Mouse (Mus musculus) cerebellum, adult 2 months (tissue): Measurements from ENCODE around the gene Cacnb1. TPM values are rescaled to one million over a fixed set of nuclear protein-coding genes. Genes with fewer than 3 reads are reported as not detected.
A peak's percentile ranks its signal among the peaks of the same experiment; 100 is the strongest.

ENCODE experiments used
- DNase-seq, 2 experiments: peaks; one replicate each; pipeline ENCODE4 v3.0.0; 2021
- H3K27ac ChIP-seq: fragments of 200-500 bp; 2 replicates; pipeline ENCODE4 v1.5.1; 2012; ENCODE audit warnings: low read length, control low read depth, inconsistent platforms; ENCODE audit not compliant: insufficient read depth
- H3K27me3 ChIP-seq: fragments of 200-500 bp; 2 replicates; pipeline ENCODE4 v1.6.1; 2012; ENCODE audit warnings: inconsistent platforms, mild to moderate bottlenecking, low read length, moderate library complexity; ENCODE audit not compliant: control insufficient read depth, insufficient read depth
- H3K4me1 ChIP-seq: fragments of 200-500 bp; 2 replicates; pipeline ENCODE4 v1.6.1; 2011; ENCODE audit warnings: low read length; ENCODE audit not compliant: control insufficient read depth, insufficient read depth
- H3K4me3 ChIP-seq: fragments of 200-500 bp; replicated peaks from 2 replicates; pipeline ENCODE3; 2011; ENCODE audit warnings: mild to moderate bottlenecking, low read depth, low read length, control low read depth; ENCODE audit not compliant: insufficient read depth
- CTCF ChIP-seq: fragments of 200-500 bp; IDR thresholded peaks from 2 replicates; pipeline ENCODE4 v1.5.1; 2011; ENCODE audit warnings: low read depth, mild to moderate bottlenecking, control low read depth, low read length, moderate library complexity, borderline replicate concordance; ENCODE audit not compliant: insufficient read depth
- POLR2A ChIP-seq: fragments of 200-500 bp; IDR thresholded peaks from 2 replicates; pipeline ENCODE4 v1.6.1; 2011; ENCODE audit warnings: low read length, control low read depth, borderline replicate concordance; ENCODE audit not compliant: insufficient read depth
- WGBS: fragments of 180-500 bp; shearing (Covaris S2); methylation state at CpG from one replicate; pipeline ENCODE4 v1.1.7; 2018; 5-methylcytosine and 5-hydroxymethylcytosine counted together
- polyA plus RNA-seq: library from polyadenylated mRNA; depleted of rRNA; stranded (reverse); fragments of >200 nt; gene quantifications from 2 replicates; pipeline ENCODE4 v1.2.3, GENCODE M21; 2012; rRNA removed

The Cacnb1 gene
- 34.6 and 37.5 TPM in 2 replicates for polyA plus RNA-seq

- WGBS: under 1% methylated on average over 44 of the region's 52 CpGs
- peaks cover 17% of the 10 kb centered on the region for H3K4me1 ChIP-seq
These were observed at the start of gene Cacnb1 for GRCm38 (mm10) chr11:98022555-98023371. Gene Cacnb1 (minus strand): TSS chr11:98023034.

GRCm38 (mm10) chr11:98067255-98067654 is 44.4 kb upstream of the Cacnb1 start:
- Histone ChIP-seq H3K4me1 (no peaks in the 10 kb centered on the region), H3K27ac (no peak overlapping the region), H3K27me3 (no peaks in the 10 kb centered on the region), H3K4me3 (no peak overlapping the region)
- 96% methylated on average over 21 of the region's 21 CpGs for WGBS
- DNase-seq: no peak
- TF ChIP-seq POLR2A (no peak), CTCF (no peak)

More at GRCm38 (mm10) chr11:98022555-98023371, at the start of gene Cacnb1:
- TF ChIP-seq POLR2A: 0 out of 2 replicates have a peak, but pooled peaks have one; percentile 37
- TF ChIP-seq CTCF: no peak
- Histone ChIP-seq H3K27ac (peak within 1 kb of the TSS; percentile 67), H3K27me3 (no peaks in the 10 kb centered on the region), H3K4me3 (peak within 1 kb of the TSS; percentile 92)
- peak; percentile 68 to 71 for DNase-seq

GRCm38 (mm10) chr11:98066201-98066600 is 43.4 kb upstream of the Cacnb1 start:
- Histone ChIP-seq H3K27ac (no peak overlapping the region), H3K4me1 (no peaks in the 10 kb centered on the region), H3K4me3 (no peak overlapping the region), H3K27me3 (no peaks in the 10 kb centered on the region)
- whole genome bisulfite sequencing: 91% methylated on average over 12 of the region's 12 CpGs
- DNase-seq: no peak
- TF ChIP-seq CTCF (no peak), POLR2A (no peak)

GRCm38 (mm10) chr11:98061904-98062562 is 39.2 kb upstream of the Cacnb1 start:
- no peak overlapping the region for H3K27ac ChIP-seq
- TF ChIP-seq POLR2A (no peak), CTCF (no peak)
- WGBS: 52% methylated on average over 6 of the region's 6 CpGs
- peak in 1 of 2 experiments; percentile 52 for DNase-seq
- H3K4me1 ChIP-seq: no peaks in the 10 kb centered on the region
- no peak overlapping the region for H3K4me3 ChIP-seq
- no peaks in the 10 kb centered on the region for H3K27me3 ChIP-seq

GRCm38 (mm10) chr11:98061441-98061840 is 38.6 kb upstream of the Cacnb1 start:
- DNase-seq: no peak
- Histone ChIP-seq H3K27ac (no peak overlapping the region), H3K4me3 (no peak overlapping the region), H3K4me1 (no peaks in the 10 kb centered on the region), H3K27me3 (no peaks in the 10 kb centered on the region)
- WGBS: 89% methylated on average over 3 of the region's 3 CpGs
- TF ChIP-seq POLR2A (no peak), CTCF (no peak)

- 80% methylated on average over 5 of the region's 5 CpGs for WGBS
- no peak for DNase-seq
- Histone ChIP-seq H3K4me3 (no peak overlapping the region), H3K4me1 (no peaks in the 10 kb centered on the region), H3K27ac (no peak overlapping the region), H3K27me3 (no peaks in the 10 kb centered on the region)
- TF ChIP-seq POLR2A: no peak
- no peak for TF ChIP-seq CTCF
These were observed 37.4 kb upstream of the Cacnb1 start for GRCm38 (mm10) chr11:98060104-98060692.

GRCm38 (mm10) chr11:98059662-98060061 is 36.8 kb upstream of the Cacnb1 start:
- H3K27ac ChIP-seq: no peak overlapping the region
- DNase-seq: peak in 1 of 2 experiments; percentile 45
- no peaks in the 10 kb centered on the region for H3K27me3 ChIP-seq
- H3K4me1 ChIP-seq: no peaks in the 10 kb centered on the region
- 37% methylated on average over 7 of the region's 7 CpGs for WGBS
- TF ChIP-seq POLR2A (no peak), CTCF (no peak)
- H3K4me3 ChIP-seq: no peak overlapping the region
